Mouse (Mus musculus): ENCODE data around the gene Ddr2.

DNA sequence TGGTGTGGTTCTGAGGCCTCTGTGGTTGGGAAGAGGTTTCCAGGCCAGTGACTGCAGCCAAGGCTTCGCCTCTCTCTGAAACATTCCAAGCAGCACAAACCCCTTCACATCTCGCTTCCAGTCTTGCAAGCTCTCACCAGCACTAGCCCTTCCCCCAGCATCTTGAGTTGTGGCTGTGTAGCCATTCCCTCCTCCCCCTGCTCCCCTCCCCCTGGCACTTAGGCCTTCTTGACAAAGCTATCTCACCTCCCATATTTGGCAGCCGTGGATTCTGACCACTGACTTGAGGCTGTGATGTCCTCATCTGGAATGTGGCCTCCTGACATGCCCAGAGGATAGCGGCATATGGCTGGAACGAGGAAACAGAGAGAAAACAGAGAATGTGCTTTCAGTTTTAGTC, 104.0 kb downstream of the Ddr2 start:
- TF ChIP-seq TCF12 (IDR thresholded peaks at IDR 0.05; ENCODE audit: low read depth, low read length) (no peak), POLR2A (IDR thresholded peaks at IDR 0.05; ENCODE audit: control insufficient read depth in 1 of 2, insufficient read depth in 1 of 2, low read depth in 1 of 2, low read length in 2 of 2, poor library complexity in 1 of 2) (no peak), CTCF (IDR thresholded peaks at IDR 0.05 in 2 of 3, conservative IDR thresholded peaks at IDR 0.05 in 1 of 3; ENCODE audit: control insufficient read depth in 1 of 3, insufficient read depth in 1 of 3, low read depth in 2 of 3, low read length in 3 of 3, poor library complexity in 1 of 3, severe bottlenecking in 1 of 3) (no peak), SMC3 (IDR thresholded peaks at IDR 0.05; ENCODE audit: low read depth, low read length) (no peak), HCFC1 (IDR thresholded peaks at IDR 0.05; ENCODE audit: low read depth, low read length) (no peak), POLR2AphosphoS5 (IDR thresholded peaks at IDR 0.05; ENCODE audit: borderline replicate concordance, low read depth, low read length) (no peak), SIN3A (IDR thresholded peaks at IDR 0.05; ENCODE audit: low read length) (no peak), USF1 (IDR thresholded peaks at IDR 0.05; ENCODE audit: low read depth, low read length) (no peak)

All from MEL (cell line).